8 mouse cellular contexts compared by ENCODE assay signal in the genomic region with DNA sequence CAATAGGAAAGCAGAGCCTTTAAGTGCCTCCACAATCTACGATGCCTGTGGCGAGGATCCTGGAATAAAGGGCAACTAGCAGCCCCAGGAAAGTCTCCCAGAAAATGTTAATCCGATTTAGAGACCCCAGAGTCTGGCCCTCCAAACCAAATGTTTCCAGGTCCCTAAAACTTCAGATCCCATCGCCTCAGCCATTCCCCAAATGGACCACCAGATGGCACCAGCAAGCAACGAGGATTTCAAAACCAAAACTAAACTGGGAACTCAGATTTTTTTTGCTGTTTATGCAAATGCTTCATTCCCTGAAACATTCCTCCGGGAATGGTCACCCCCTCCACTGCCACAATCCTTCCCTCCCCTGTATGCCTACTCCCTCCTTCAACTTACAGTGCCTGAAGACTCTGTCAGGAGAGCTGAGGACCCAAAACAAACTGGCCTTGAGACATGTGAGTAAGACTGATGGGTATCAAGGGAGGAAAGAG. TPM values are rescaled to one million over a fixed set of nuclear protein-coding genes. Genes with fewer than 3 reads are reported as not detected.
DNase-seq lines count a peak whose midpoint lies in the region; ATAC-seq lines count a peak whose summit lies in the region.

A gene (plus strand): TSS at position 51 of the 482 bp plus-strand sequence.

- H3K27ac ChIP-seq in hindbrain, embryonic 13.5 days: no peak within 1 kb of the TSS

- no peak within 1 kb of the TSS for H3K9ac ChIP-seq in hindbrain, embryonic 13.5 days

- no peak for ATAC-seq in hindbrain, embryonic 13.5 days (ENCODE audit: low FRiP score)
- ATAC-seq in megakaryocyte-erythroid progenitor cell, adult 5-6 weeks (replicated peaks; ENCODE audit: low FRiP score, low TSS enrichment, poor library complexity, severe bottlenecking): no peak; the same call in 1 of the 2 replicates

- WGBS in hindbrain, embryonic 13.5 days: 11% methylated on average over 6 of the region's 6 CpGs

- H3K9me3 ChIP-seq in hindbrain, embryonic 13.5 days: no peaks in the 10 kb centered on the region

- H3K4me1 ChIP-seq in hindbrain, embryonic 13.5 days (replicated peaks): no peaks in the 10 kb centered on the region

- peak within 1 kb of the TSS; percentile 34 for H3K4me2 ChIP-seq in hindbrain, embryonic 13.5 days

- no peak within 1 kb of the TSS for H3K4me3 ChIP-seq in hindbrain, embryonic 13.5 days

- H3K36me3 ChIP-seq in hindbrain, embryonic 13.5 days: no peaks in the 10 kb centered on the region

- H3K27me3 ChIP-seq in hindbrain, embryonic 13.5 days: no peaks in the 10 kb centered on the region

- DNase-seq in NIH3T3 (ENCODE audit: low read depth): peak; percentile 92
- DNase-seq in cerebellum, adult 18-20 months: peak; percentile 50 to 75
- peak; percentile 69 for DNase-seq in gastrocnemius, adult 18-20 months (ENCODE audit: low spot score)
- DNase-seq in layer of hippocampus, postnatal 14 days (ENCODE audit: low spot score in 2 of 2): peak; percentile 54 to 57
- DNase-seq in lung, postnatal 25 days (ENCODE audit: low spot score): peak; percentile 67
- peak; percentile 64 for DNase-seq in retina, postnatal 1 day

RNA-seq across cellular contexts. Expression of the gene that starts here (rescaled TPM):
- total RNA-seq in gastrocnemius, adult 18-20 months (2021): 10 to 100 TPM in 1 of 2 experiments, 1 to 10 TPM in 1; 8.4 to 10.8 TPM
- 0.10 and 0.25 TPM in 2 replicates for polyA plus RNA-seq in hindbrain, embryonic 13.5 days (2015; fragmentation: Nextera tagmentation; extraction: Ambion mirVana)
- 1 to 10 TPM in 1 of 2 experiments, under 1 TPM in 1; 0.91 to 1.3 TPM for total RNA-seq in layer of hippocampus, postnatal 14 days (2021)
- 1.2 TPM in 1 of 2 replicates, not detected in the other for total RNA-seq in megakaryocyte-erythroid progenitor cell, adult 5-6 weeks (2014; fragmentation: Nextera tagmentation)
- total RNA-seq in megakaryocyte-erythroid progenitor cell, adult 5-6 weeks (2017): 0.23 TPM in 1 of 2 replicates, not detected in the other

Comparison
In these comparisons a context has a peak if more than half of its experiments do, and no peak if none do; other contexts are left out.
1. RNA of the gene that starts here (total RNA-seq): 8.4 to 10.8 TPM in gastrocnemius, adult 18-20 months; 0.91 to 1.3 TPM in layer of hippocampus, postnatal 14 days and 0.23 to 1.2 TPM in megakaryocyte-erythroid progenitor cell, adult 5-6 weeks; every median in the first group is over 4 times any median in the second.
2. Peak in every context shown above with its lines, with median percentiles within 50 percentile points of each other: DNase-seq.